Mouse (Mus musculus) embryonic facial prominence, embryonic 12.5 days (tissue): ENCODE results near the gene Slc39a2. TPM values are rescaled to one million over a fixed set of nuclear protein-coding genes. Genes with fewer than 3 reads are reported as not detected.

Source experiments
- ATAC-seq: fragments of 200-750 bp; cut with Nextera tagmentation; 2 replicates; pipeline ENCODE4 v1.8.0; 2017; ENCODE audit not compliant: insufficient number of reproducible peaks, insufficient read depth, low FRiP score, low TSS enrichment
- H3K27ac ChIP-seq: fragments of 300-500 bp; sonication (generic); 2 replicates; pipeline ENCODE4 v1.5.1; 2016; ENCODE audit warnings: mild to moderate bottlenecking
- H3K27me3 ChIP-seq: fragments of 300-500 bp; sonication (generic); 2 replicates; pipeline ENCODE4 v1.6.1; 2016; ENCODE audit warnings: mild to moderate bottlenecking, moderate library complexity
- H3K36me3 ChIP-seq: fragments of 300-500 bp; sonication (generic); 2 replicates; pipeline ENCODE4 v1.6.1; 2016; ENCODE audit warnings: mild to moderate bottlenecking
- H3K4me1 ChIP-seq: fragments of 300-500 bp; sonication (generic); 2 replicates; pipeline ENCODE4 v1.6.1; 2016
- H3K4me2 ChIP-seq: fragments of 300-500 bp; sonication (generic); replicated peaks from 2 replicates; pipeline ENCODE4 v1.6.1; 2016; ENCODE audit warnings: mild to moderate bottlenecking, moderate library complexity
- H3K4me3 ChIP-seq: fragments of 300-500 bp; sonication (generic); 2 replicates; pipeline ENCODE4 v1.5.1; 2016; ENCODE audit warnings: mild to moderate bottlenecking
- H3K9ac ChIP-seq: fragments of 300-500 bp; sonication (generic); 2 replicates; pipeline ENCODE4 v1.6.1; 2016; ENCODE audit warnings: mild to moderate bottlenecking, moderate library complexity
- H3K9me3 ChIP-seq: fragments of 300-500 bp; sonication (generic); 2 replicates; pipeline ENCODE4 v1.6.1; 2016; ENCODE audit warnings: mild to moderate bottlenecking, moderate library complexity
- WGBS: fragments of 180-500 bp; shearing (Covaris S2); methylation state at CpG from one replicate; pipeline ENCODE4 v1.1.7; 2016; 5-methylcytosine and 5-hydroxymethylcytosine counted together
- polyA plus RNA-seq: library from polyadenylated mRNA; unstranded; fragments of >200 nt; fragmentation: Nextera tagmentation; extraction: Ambion mirVana; gene quantifications from 2 replicates; pipeline ENCODE4 v1.2.1, GENCODE M21; 2016

Slc39a2 gene
- polyA plus RNA-seq, 1 experiment from 2014 or later, result 1.4 TPM

- Histone ChIP-seq H3K36me3 (no peaks in the 10 kb centered on the region), H3K27ac (no peak overlapping the region), H3K9me3 (peaks cover 4% of the 10 kb centered on the region; the same call in 1 of the 2 replicates), H3K4me3 (no peak overlapping the region), H3K4me1 (peaks cover 8% of the 10 kb centered on the region), H3K27me3 (no peaks in the 10 kb centered on the region), H3K9ac (no peak overlapping the region), H3K4me2 (0 out of 2 replicates have a peak overlapping the region, but pooled peaks have one; percentile 2)
- ATAC-seq, result no peak
- WGBS, result 42% methylated on average over 9 of the region's 9 CpGs
Measured at GRCm38 (mm10) chr14:51941577-51941976, 48.9 kb downstream of the Slc39a2 start.

DNA sequence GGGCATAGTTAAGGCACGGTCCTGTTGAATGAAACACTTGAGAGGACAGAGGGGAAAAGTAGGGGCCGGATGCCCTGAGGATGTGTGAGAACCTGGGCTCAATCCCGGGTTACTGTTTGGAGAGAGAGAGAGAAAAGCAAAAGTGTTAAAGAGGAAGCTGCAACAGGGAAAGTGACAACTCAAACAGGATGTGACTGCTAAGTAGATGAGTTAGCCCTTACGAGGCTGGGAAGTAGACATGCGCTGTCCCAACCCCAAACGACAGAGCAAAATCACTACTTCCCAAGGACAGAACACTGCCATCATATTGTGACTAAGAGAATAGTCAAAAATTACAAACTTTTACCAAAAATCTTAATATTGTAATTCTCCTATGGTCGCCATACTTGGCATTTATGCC is 49.5 kb downstream of the Slc39a2 start:
- ATAC-seq, result no peak
- 43% methylated on average over 7 of the region's 7 CpGs for WGBS

DNA sequence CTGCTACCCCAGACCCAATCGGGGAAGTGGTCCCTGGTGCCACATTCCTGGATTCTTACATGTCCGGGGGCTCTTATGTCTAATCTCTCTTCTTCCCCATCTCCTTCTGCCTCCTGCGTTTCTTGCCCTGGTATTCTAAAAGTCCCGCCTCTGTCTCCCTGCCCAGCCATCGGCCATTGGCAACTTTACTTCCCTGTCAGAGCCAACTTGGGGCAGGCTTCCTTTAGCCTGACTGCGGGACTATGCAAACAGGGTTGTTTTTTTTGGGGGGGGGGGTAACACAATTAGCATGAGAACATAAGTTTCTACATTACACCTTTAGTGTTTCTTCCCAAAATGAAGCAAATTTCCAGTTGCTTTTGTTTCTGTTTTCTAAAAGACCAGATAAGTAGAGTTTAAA is 50.6 kb downstream of the Slc39a2 start:
- 85% methylated on average over 6 of the region's 6 CpGs for WGBS
- Histone ChIP-seq H3K4me3 (no peak overlapping the region), H3K27ac (no peak overlapping the region), H3K4me2 (no peak overlapping the region), H3K4me1 (peaks cover 8% of the 10 kb centered on the region), H3K36me3 (no peaks in the 10 kb centered on the region), H3K27me3 (no peaks in the 10 kb centered on the region), H3K9me3 (no peaks in the 10 kb centered on the region), H3K9ac (no peak overlapping the region)
- ATAC-seq, result no peak

More for the DNA sequence above, 49.5 kb downstream of the Slc39a2 start:
- no peaks in the 10 kb centered on the region for H3K36me3 ChIP-seq
- H3K27ac ChIP-seq, result no peak overlapping the region
- no peak overlapping the region for H3K4me3 ChIP-seq
- no peaks in the 10 kb centered on the region for H3K27me3 ChIP-seq
- H3K9ac ChIP-seq, result no peak overlapping the region
- H3K4me2 ChIP-seq, result no peak overlapping the region
- peaks cover 4% of the 10 kb centered on the region; the same call in 1 of the 2 replicates for H3K9me3 ChIP-seq
- H3K4me1 ChIP-seq, result peaks cover 8% of the 10 kb centered on the region

Other genes with a start within 250 kb of the Slc39a2 start
- gene Gm17079, start 197.4 kb upstream of the Slc39a2 start, polyA plus RNA-seq, result not detected in 2 replicates
- not detected in 2 replicates for gene Gm5800, start 175.7 kb upstream of the Slc39a2 start, polyA plus RNA-seq
- gene Ang4, start 119.3 kb upstream of the Slc39a2 start, polyA plus RNA-seq, result not detected in 2 replicates
- gene AY358078, start 92.8 kb upstream of the Slc39a2 start, polyA plus RNA-seq, result not detected in 2 replicates
- not detected in 2 replicates for gene Ear6, start 39.2 kb upstream of the Slc39a2 start, polyA plus RNA-seq
- 55.5 and 56.8 TPM in 2 replicates for gene Mettl17, start 8.0 kb upstream of the Slc39a2 start, polyA plus RNA-seq
- 30.9 and 37.1 TPM in 2 replicates for gene Ndrg2, start 21.3 kb downstream of the Slc39a2 start, polyA plus RNA-seq
- not detected in 2 replicates for gene Tppp2, start 25.5 kb downstream of the Slc39a2 start, polyA plus RNA-seq
- not detected in 2 replicates for gene Rnase13, start 29.9 kb downstream of the Slc39a2 start, polyA plus RNA-seq
- 204 and 214 TPM in 2 replicates for gene Arhgef40, start 91.8 kb downstream of the Slc39a2 start, polyA plus RNA-seq
- gene Tmem253, start 122.8 kb downstream of the Slc39a2 start, polyA plus RNA-seq, result 0.51 and 0.63 TPM in 2 replicates
- gene Zfp219, start 127.8 kb downstream of the Slc39a2 start, polyA plus RNA-seq, result 56.7 and 60.6 TPM in 2 replicates
- gene Olfr221, start 149.6 kb downstream of the Slc39a2 start, polyA plus RNA-seq, result not detected in 2 replicates
- gene Hnrnpc, start 211.1 kb downstream of the Slc39a2 start, polyA plus RNA-seq, result 778 and 818 TPM in 2 replicates
- gene Rpgrip1, start 217.8 kb downstream of the Slc39a2 start, polyA plus RNA-seq, result 72.3 and 75.9 TPM in 2 replicates